Mouse (Mus musculus) heart, embryonic 12.5 days (tissue): Measurements from ENCODE around the gene Inpp4a. TPM values are rescaled to one million over a fixed set of nuclear protein-coding genes. Genes with fewer than 3 reads are reported as not detected.

Experiments used
- ATAC-seq: fragments of 200-750 bp; cut with Nextera tagmentation; 2 replicates; pipeline ENCODE4 v1.8.0; 2017; ENCODE audit warnings: moderate TSS enrichment, moderate library complexity; ENCODE audit not compliant: insufficient number of reproducible peaks, low FRiP score
- H3K27ac ChIP-seq: fragments of 300-500 bp; sonication (generic); 2 replicates; pipeline ENCODE4 v1.5.1; 2016; ENCODE audit warnings: mild to moderate bottlenecking, moderate library complexity; ENCODE audit not compliant: poor library complexity, severe bottlenecking
- H3K27me3 ChIP-seq: fragments of 300-500 bp; sonication (generic); replicated peaks from 2 replicates; pipeline ENCODE4 v1.6.1; 2016; ENCODE audit warnings: mild to moderate bottlenecking, moderate library complexity
- H3K36me3 ChIP-seq: fragments of 300-500 bp; sonication (generic); 2 replicates; pipeline ENCODE4 v1.6.1; 2016; ENCODE audit warnings: mild to moderate bottlenecking, moderate library complexity
- H3K4me1 ChIP-seq: fragments of 300-500 bp; sonication (generic); replicated peaks from 2 replicates; pipeline ENCODE4 v1.6.1; 2016; ENCODE audit warnings: mild to moderate bottlenecking
- H3K4me2 ChIP-seq: fragments of 300-500 bp; sonication (generic); 2 replicates; pipeline ENCODE4 v1.6.1; 2016; ENCODE audit warnings: mild to moderate bottlenecking, moderate library complexity
- H3K4me3 ChIP-seq: fragments of 300-500 bp; sonication (generic); 2 replicates; pipeline ENCODE4 v1.5.1; 2016; ENCODE audit warnings: mild to moderate bottlenecking
- H3K9ac ChIP-seq: fragments of 300-500 bp; sonication (generic); 2 replicates; pipeline ENCODE4 v1.6.1; 2016; ENCODE audit warnings: mild to moderate bottlenecking, moderate library complexity
- H3K9me3 ChIP-seq: fragments of 300-500 bp; sonication (generic); replicated peaks from 2 replicates; pipeline ENCODE4 v1.6.1; 2016; ENCODE audit warnings: mild to moderate bottlenecking, moderate library complexity
- WGBS: fragments of 180-500 bp; shearing (Covaris S2); methylation state at CpG from one replicate; pipeline ENCODE4 v1.1.7; 2016; 5-methylcytosine and 5-hydroxymethylcytosine counted together
- polyA plus RNA-seq: library from polyadenylated mRNA; unstranded; fragments of >200 nt; fragmentation: Nextera tagmentation; extraction: Ambion mirVana; gene quantifications from 2 replicates; pipeline ENCODE4 v1.2.1, GENCODE M21; 2016

Gene Inpp4a
- polyA plus RNA-seq, 1 experiment from 2014 or later: 15.4 TPM

DNA sequence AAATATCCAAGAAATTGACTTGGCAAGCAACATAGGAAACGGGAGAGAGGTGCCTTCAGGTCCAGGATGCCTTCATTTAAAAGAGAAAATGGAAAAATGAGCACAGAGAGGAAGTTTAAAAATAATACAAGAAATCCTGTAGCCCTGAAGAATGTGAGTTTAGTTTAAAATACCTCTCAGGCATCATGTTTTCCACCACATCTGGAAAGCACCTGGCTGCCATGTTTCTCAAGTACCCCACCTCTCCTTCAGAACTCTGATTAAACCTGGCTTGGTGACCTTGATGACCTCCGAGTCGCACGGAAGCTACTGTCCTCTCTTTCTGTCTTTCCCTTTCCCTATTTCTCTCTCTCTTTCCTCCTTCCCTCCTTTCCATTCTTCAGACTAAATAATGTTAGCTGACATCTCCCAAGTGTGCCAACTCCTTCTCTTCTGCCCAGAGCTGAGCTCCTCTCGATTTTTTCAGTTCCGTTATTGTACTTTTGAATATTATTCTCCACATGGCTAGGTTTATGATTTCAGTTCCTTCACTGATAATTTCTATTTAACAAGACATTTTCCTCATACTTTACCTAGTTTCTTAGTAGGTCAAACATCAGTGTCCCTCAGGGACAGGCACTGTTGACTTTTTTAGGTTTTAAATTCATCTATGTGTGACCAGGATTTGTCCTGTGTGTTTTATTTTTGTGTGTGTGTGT, 59.9 kb downstream of the Inpp4a start:
- Histone ChIP-seq H3K27ac (no peak overlapping the region), H3K27me3 (no peaks in the 10 kb centered on the region), H3K4me3 (no peak overlapping the region), H3K9me3 (no peaks in the 10 kb centered on the region), H3K4me1 (peaks cover 5% of the 10 kb centered on the region), H3K4me2 (no peak overlapping the region), H3K36me3 (peaks cover 16% of the 10 kb centered on the region), H3K9ac (no peak overlapping the region)
- 82% methylated on average over 6 of the region's 6 CpGs for WGBS
- no peak for ATAC-seq

DNA sequence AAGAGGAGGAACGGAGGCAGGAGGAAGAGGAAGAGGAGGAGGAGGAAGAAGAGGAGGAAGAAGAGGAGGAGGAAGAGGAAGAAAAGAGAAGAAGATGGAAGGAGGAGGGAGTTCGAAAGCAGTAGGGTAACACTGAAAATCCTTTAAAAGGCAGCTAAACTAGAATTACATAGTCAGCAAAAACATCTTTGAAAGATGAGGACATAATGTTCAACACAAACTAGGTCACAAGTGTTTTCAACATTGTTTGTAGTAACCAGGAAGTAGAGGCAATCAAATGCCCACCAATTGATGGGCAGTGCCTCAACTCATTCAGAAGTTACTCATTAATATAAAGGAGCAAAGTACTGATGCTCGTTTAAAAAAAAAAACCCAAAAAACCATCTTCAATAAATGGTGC, 61.1 kb downstream of the Inpp4a start:
- Histone ChIP-seq H3K4me3 (no peak overlapping the region), H3K9me3 (no peaks in the 10 kb centered on the region), H3K27ac (no peak overlapping the region), H3K27me3 (no peaks in the 10 kb centered on the region), H3K4me2 (no peak overlapping the region), H3K9ac (no peak overlapping the region), H3K4me1 (peaks cover 5% of the 10 kb centered on the region), H3K36me3 (peaks cover 16% of the 10 kb centered on the region)
- ATAC-seq: no peak
- WGBS: 84% methylated on average over 3 of the region's 3 CpGs

DNA sequence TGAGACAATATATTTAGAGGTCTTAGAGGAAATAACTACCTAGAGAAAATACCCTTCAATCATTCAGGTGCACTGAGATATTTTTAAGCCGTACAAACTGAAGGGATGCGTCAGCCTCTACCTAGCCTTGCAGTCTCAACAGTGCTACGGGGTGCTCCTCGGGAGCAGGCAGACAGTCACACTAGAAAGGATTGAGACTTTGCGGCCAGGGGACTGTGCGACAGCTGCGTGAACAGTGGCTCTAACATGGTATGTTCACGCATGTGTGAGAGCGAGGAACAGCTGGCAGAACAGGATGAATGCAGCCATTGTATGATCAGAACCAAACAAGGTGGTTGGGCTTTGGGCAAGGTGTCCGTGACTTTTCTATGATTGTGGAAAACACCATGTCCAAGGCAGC, 63.1 kb downstream of the Inpp4a start:
- H3K4me2 ChIP-seq: no peak overlapping the region
- H3K27me3 ChIP-seq: no peaks in the 10 kb centered on the region
- H3K4me3 ChIP-seq: no peak overlapping the region
- 86% methylated on average over 10 of the region's 10 CpGs for WGBS
- H3K9ac ChIP-seq: no peak overlapping the region
- no peak for ATAC-seq
- H3K27ac ChIP-seq: no peak overlapping the region
- no peaks in the 10 kb centered on the region for H3K9me3 ChIP-seq
- no peaks in the 10 kb centered on the region for H3K4me1 ChIP-seq
- H3K36me3 ChIP-seq: peaks cover 30% of the 10 kb centered on the region

DNA sequence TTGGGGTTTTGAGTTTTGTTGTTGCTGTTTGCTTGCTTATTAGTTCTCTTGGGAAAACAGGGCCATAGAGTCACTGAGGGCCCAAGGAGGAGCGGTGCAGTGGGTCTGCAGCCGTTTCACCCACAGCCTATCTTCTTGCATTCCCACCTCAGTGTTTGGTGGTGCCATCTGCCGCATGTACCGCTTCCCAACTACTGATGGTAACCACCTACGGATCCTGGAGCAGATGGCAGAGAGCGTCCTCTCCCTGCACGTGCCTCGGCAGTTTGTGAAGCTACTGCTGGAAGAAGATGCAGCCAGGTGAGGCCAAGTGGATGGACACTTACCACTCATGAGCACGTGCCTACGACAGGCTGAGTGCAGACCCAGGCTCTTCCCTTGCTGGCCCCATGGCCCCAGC, 68.5 kb downstream of the Inpp4a start:
- Histone ChIP-seq H3K27ac (no peak overlapping the region), H3K4me2 (no peak overlapping the region), H3K9ac (no peak overlapping the region), H3K9me3 (no peaks in the 10 kb centered on the region), H3K4me1 (peaks cover 13% of the 10 kb centered on the region), H3K27me3 (no peaks in the 10 kb centered on the region), H3K36me3 (peaks cover 34% of the 10 kb centered on the region), H3K4me3 (no peak overlapping the region)
- WGBS: 94% methylated on average over 10 of the region's 10 CpGs
- no peak for ATAC-seq

DNA sequence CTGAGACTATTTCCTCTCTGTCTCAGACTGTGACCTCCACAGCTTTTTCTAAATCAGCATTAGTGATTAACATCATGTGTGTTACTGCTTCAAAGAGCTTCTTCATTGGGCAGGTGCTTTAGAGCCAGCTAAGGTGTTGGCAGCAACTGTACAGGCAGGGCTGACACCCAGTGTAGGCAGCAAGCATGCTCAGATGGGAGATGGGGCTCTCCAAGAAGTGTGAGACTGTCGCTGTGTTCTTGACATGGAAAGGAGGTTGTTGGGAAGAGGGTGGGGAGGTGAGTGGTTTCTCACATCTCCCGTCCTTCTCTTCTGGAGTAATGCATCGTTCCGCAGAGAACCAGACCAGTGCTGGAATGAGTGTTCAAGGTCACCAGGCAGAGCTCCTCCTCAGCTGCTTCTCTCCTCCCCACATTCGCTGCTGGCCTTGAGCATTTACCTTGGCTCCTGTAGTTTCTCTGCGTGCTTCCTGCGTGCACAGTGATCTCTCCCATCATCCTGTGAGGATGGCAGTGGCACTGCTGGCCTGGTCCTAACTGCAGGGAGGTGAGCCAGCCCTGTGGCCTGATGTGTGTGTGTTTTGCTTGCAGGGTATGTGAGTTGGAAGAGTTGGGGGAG, 69.2 kb downstream of the Inpp4a start:
- WGBS: 55% methylated on average over 7 of the region's 7 CpGs
- peaks cover 15% of the 10 kb centered on the region for H3K4me1 ChIP-seq
- no peak overlapping the region for H3K4me3 ChIP-seq
- no peak overlapping the region for H3K27ac ChIP-seq
- no peak overlapping the region for H3K9ac ChIP-seq
- ATAC-seq: no peak
- H3K27me3 ChIP-seq: no peaks in the 10 kb centered on the region
- H3K4me2 ChIP-seq: no peak overlapping the region
- H3K9me3 ChIP-seq: no peaks in the 10 kb centered on the region
- peaks cover 34% of the 10 kb centered on the region for H3K36me3 ChIP-seq

DNA sequence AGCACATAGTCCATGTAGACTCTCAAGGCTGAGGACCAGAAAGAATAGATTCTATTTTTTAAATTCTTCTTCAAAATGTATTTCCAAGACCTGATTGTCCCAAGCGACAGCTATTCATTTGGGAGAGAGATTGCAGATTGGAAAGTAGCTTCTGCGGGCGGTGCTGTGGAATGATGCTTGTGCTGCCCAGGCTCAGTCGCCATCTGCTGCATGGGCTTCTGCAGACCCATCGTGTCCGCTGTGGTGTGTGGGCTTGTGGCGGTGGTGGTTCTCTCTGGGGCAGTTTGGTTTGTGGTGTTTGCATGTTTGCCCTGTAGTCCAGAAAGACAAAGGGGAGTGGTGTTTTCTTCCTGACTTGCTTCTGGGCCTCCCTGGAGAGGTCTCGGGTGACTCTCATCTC, 76.5 kb downstream of the Inpp4a start:
- Histone ChIP-seq H3K36me3 (peaks cover 30% of the 10 kb centered on the region), H3K27me3 (no peaks in the 10 kb centered on the region), H3K4me2 (no peak overlapping the region), H3K9ac (no peak overlapping the region), H3K9me3 (no peaks in the 10 kb centered on the region), H3K27ac (no peak overlapping the region), H3K4me1 (peaks cover 10% of the 10 kb centered on the region), H3K4me3 (no peak overlapping the region)
- ATAC-seq: no peak
- 89% methylated on average over 8 of the region's 8 CpGs for WGBS

DNA sequence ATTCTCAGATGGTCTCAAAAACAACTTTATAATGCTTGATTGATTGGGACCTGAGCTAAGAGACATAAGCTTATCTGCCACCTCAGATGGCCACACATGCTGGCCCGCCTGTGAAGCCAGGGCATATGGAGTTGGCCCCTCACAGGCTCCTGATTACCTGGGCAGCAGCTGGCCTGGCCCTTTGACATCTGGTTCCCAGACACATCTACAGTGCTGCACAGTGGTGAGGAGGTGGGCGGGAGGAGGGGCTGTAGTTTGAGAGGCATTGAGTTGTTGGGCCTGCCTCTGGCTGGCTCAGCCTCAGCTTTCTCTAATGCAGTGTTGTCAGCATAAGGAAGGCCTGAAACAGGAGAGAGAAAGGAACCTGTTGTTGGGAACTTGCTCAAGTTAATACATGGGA, 77.1 kb downstream of the Inpp4a start:
- no peak for ATAC-seq
- WGBS: 68% methylated on average over 2 of the region's 2 CpGs
- Histone ChIP-seq H3K27me3 (no peaks in the 10 kb centered on the region), H3K27ac (no peak overlapping the region), H3K9ac (no peak overlapping the region), H3K9me3 (no peaks in the 10 kb centered on the region), H3K4me2 (no peak overlapping the region), H3K4me1 (peaks cover 10% of the 10 kb centered on the region), H3K36me3 (peaks cover 27% of the 10 kb centered on the region), H3K4me3 (no peak overlapping the region)

DNA sequence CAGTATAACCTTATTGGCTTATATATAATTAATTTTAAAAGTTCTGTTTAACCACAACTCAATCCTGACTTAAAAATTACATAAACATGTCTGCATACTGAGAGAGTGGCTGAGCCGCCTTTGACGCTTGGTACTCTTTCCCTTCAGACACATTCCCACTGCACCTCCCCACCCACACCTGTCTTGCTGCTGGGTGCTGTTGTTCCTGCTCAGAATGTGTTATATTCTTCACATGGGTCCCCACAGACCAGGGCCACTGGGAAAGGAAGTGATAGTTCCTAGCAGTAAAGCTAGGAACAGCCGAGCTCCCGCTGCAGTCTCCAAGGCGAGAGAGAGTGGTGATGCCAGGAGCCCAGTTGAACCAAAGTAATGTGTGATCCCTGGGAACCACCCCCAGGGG, 78.4 kb downstream of the Inpp4a start:
- Histone ChIP-seq H3K4me1 (peaks cover 15% of the 10 kb centered on the region), H3K27me3 (no peaks in the 10 kb centered on the region), H3K4me3 (no peak overlapping the region), H3K9me3 (no peaks in the 10 kb centered on the region), H3K4me2 (no peak overlapping the region), H3K27ac (no peak overlapping the region), H3K9ac (no peak overlapping the region), H3K36me3 (peaks cover 27% of the 10 kb centered on the region)
- ATAC-seq: no peak
- 90% methylated on average over 5 of the region's 5 CpGs for WGBS

DNA sequence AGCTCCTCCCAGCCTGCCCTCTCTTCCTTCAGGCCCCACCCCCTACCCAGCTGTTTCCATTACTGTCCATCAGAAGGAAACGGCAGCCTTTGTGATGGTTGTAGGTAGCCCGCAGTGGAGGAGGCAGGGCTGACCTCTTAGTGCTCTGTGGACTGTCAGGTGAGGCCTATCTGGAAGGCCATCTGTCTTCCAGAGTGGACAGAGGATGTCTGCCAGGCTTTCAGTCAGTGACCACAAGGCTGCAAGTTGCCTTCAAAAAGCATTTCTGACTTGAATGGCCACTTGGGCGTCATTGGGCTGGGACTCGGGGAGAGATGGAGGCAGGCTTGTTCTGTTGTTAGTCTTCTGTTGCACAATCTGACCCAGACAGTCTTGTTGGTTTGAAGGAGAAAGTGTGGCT, 79.9 kb downstream of the Inpp4a start:
- H3K27ac ChIP-seq: no peak overlapping the region
- H3K4me3 ChIP-seq: no peak overlapping the region
- H3K4me1 ChIP-seq: peaks cover 28% of the 10 kb centered on the region
- no peak for ATAC-seq
- H3K36me3 ChIP-seq: peaks cover 27% of the 10 kb centered on the region
- no peaks in the 10 kb centered on the region for H3K27me3 ChIP-seq
- H3K9ac ChIP-seq: no peak overlapping the region
- 59% methylated on average over 4 of the region's 4 CpGs for WGBS
- H3K4me2 ChIP-seq: no peak overlapping the region
- no peaks in the 10 kb centered on the region for H3K9me3 ChIP-seq

DNA sequence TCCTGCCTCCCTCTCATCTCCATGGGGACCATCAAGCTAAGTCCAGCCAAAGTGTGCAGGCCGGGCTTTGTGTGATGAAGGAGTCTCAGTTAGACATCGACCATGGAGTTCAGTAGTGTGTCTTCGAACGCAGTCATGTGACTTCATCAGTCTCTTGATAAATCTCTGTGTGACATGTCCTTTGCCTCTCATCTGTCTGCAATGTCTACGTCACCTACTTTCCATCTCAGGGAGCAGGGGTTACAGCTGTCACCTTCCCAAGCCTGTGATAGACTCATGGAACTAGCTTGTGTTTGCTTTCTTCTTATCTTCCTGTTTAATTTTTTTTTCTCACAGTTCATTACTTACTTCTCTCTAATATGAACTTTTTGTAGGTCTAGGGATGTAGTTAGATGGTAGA, 81.2 kb downstream of the Inpp4a start:
- Histone ChIP-seq H3K27ac (no peak overlapping the region), H3K9ac (no peak overlapping the region), H3K4me2 (no peak overlapping the region), H3K9me3 (no peaks in the 10 kb centered on the region), H3K4me3 (no peak overlapping the region), H3K4me1 (peaks cover 38% of the 10 kb centered on the region), H3K27me3 (no peaks in the 10 kb centered on the region), H3K36me3 (peaks cover 23% of the 10 kb centered on the region)
- no peak for ATAC-seq
- 78% methylated on average over 5 of the region's 5 CpGs for WGBS

DNA sequence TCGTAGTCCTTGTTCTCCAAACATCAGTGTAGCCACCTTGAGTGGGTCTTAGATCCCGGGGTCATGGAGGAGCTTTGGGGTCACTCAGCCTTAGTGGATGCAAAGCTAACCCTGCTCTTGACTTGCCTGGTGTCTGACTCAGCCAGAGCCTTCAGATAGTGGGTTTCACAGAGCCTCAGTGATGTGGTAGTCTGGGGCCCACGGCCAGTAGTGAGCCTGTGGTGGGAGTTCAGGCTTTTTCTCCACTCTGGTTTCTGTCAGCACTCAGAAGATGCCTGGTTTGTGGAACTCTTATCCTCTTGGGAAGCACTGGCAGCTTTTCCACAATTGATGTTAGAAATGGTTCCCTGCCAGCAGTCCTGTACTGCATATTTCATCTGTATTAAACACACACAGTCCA, 84.6 kb downstream of the Inpp4a start:
- Histone ChIP-seq H3K27ac (peak overlapping the region; percentile 78), H3K4me3 (no peak overlapping the region), H3K9me3 (no peaks in the 10 kb centered on the region), H3K27me3 (no peaks in the 10 kb centered on the region), H3K9ac (no peak overlapping the region), H3K4me1 (peaks cover 55% of the 10 kb centered on the region), H3K36me3 (peaks cover 12% of the 10 kb centered on the region), H3K4me2 (no peak overlapping the region)
- 54% methylated on average over 3 of the region's 3 CpGs for WGBS
- ATAC-seq: peak; percentile 48; the same call in 1 of the 2 replicates
